Mouse (Mus musculus) ES-CJ7 (cell line): ENCODE measurements around the gene Pnn.

Source experiments
- DNase-seq: peaks from one replicate; pipeline ENCODE4 v3.0.0; 2011; ENCODE audit warnings: low read depth, low spot score

Gene Pnn

GRCm38 (mm10) chr12:59074052-59074451 lies 7.4 kb downstream of the Pnn start:
- DNase-seq = no peak

- DNase-seq = no peak
Observed at GRCm38 (mm10) chr12:59076996-59077395, 10.3 kb downstream of the Pnn start.

- no peak for DNase-seq
Observed at GRCm38 (mm10) chr12:59077883-59078282, 11.2 kb downstream of the Pnn start.

GRCm38 (mm10) chr12:59080461-59080860 lies 13.8 kb downstream of the Pnn start:
- no peak for DNase-seq

GRCm38 (mm10) chr12:59084446-59084845 lies 17.8 kb downstream of the Pnn start:
- peak; percentile 58 for DNase-seq

GRCm38 (mm10) chr12:59086171-59086570 lies 19.5 kb downstream of the Pnn start:
- no peak for DNase-seq

- DNase-seq = no peak
Observed at GRCm38 (mm10) chr12:59093543-59093942, 26.9 kb downstream of the Pnn start.

GRCm38 (mm10) chr12:59095104-59096025 lies 28.7 kb downstream of the Pnn start, which contains the start of gene Mia2:
Gene Mia2, plus strand, starts transcription at chr12:59095799.
- DNase-seq = no peak

- DNase-seq = no peak
Observed at GRCm38 (mm10) chr12:59104771-59105170, 38.1 kb downstream of the Pnn start.

- DNase-seq = no peak
Observed at GRCm38 (mm10) chr12:59105914-59106313, 39.2 kb downstream of the Pnn start.

- no peak for DNase-seq
Observed at GRCm38 (mm10) chr12:59106491-59106890, 39.8 kb downstream of the Pnn start.

GRCm38 (mm10) chr12:59107926-59108325 lies 41.2 kb downstream of the Pnn start:
- no peak for DNase-seq

GRCm38 (mm10) chr12:59117184-59117583 lies 50.5 kb downstream of the Pnn start:
- no peak for DNase-seq
